Mouse (Mus musculus): ENCODE results near the gene Pef1. TPM values are rescaled to one million over a fixed set of nuclear protein-coding genes. Genes with fewer than 3 reads are reported as not detected.

The Pef1 gene
- polyA plus RNA-seq, 1 experiment from 2014 or later: 65.6 TPM

DNA sequence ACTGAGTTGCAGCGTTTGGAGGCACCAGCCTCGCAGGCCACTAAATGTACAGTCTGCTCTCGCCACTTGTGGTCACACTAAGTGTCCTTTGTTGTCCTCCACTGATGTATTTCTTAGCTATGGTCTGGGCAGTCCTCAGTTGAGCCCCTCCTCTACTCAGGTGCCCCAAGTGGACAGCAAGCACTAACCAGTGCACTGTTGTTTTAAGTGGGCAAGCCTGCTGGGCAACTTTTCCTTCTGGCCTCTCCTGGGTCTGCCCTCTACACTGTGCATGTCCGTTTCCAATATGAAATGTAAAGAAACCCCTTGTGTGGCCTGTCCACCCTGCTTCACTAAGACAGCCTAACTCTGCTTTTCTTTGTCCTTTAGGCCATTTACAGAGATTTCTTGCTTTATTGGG, 21.8 kb downstream of the Pef1 start:
- ATAC-seq (ENCODE audit: low FRiP score): no peak
- H3K4me1 ChIP-seq: no peaks in the 10 kb centered on the region
- H3K36me3 ChIP-seq: peaks cover 47% of the 10 kb centered on the region
- no peaks in the 10 kb centered on the region for H3K9me3 ChIP-seq (replicated peaks)
- H3K27me3 ChIP-seq (replicated peaks): no peaks in the 10 kb centered on the region
- H3K27ac ChIP-seq (replicated peaks): no peak overlapping the region
- no peak overlapping the region for H3K4me2 ChIP-seq
- WGBS: 93% methylated on average over 4 of the region's 4 CpGs
- H3K9ac ChIP-seq (replicated peaks): no peak overlapping the region
- H3K4me3 ChIP-seq (replicated peaks): no peak overlapping the region

- Histone ChIP-seq H3K27me3 (replicated peaks) (no peaks in the 10 kb centered on the region), H3K9ac (replicated peaks) (no peak overlapping the region), H3K9me3 (replicated peaks) (no peaks in the 10 kb centered on the region), H3K27ac (replicated peaks) (no peak overlapping the region), H3K4me1 (no peaks in the 10 kb centered on the region), H3K4me2 (no peak overlapping the region), H3K4me3 (replicated peaks) (no peak overlapping the region), H3K36me3 (peaks cover 47% of the 10 kb centered on the region)
- no peak for ATAC-seq (ENCODE audit: low FRiP score)
- 93% methylated on average over 6 of the region's 6 CpGs for WGBS
These were observed 22.8 kb downstream of the Pef1 start for GRCm38 (mm10) chr4:130125164-130125563.

- H3K9me3 ChIP-seq (replicated peaks): no peaks in the 10 kb centered on the region
- H3K27me3 ChIP-seq (replicated peaks): no peaks in the 10 kb centered on the region
- no peak overlapping the region for H3K4me2 ChIP-seq
- no peak overlapping the region for H3K4me3 ChIP-seq (replicated peaks)
- WGBS: 84% methylated on average over 5 of the region's 5 CpGs
- no peak overlapping the region for H3K9ac ChIP-seq (replicated peaks)
- ATAC-seq (ENCODE audit: low FRiP score): no peak
- peaks cover 47% of the 10 kb centered on the region for H3K36me3 ChIP-seq
- H3K27ac ChIP-seq (replicated peaks): no peak overlapping the region
- H3K4me1 ChIP-seq: no peaks in the 10 kb centered on the region
These were observed 23.6 kb downstream of the Pef1 start for GRCm38 (mm10) chr4:130125935-130126334.

DNA sequence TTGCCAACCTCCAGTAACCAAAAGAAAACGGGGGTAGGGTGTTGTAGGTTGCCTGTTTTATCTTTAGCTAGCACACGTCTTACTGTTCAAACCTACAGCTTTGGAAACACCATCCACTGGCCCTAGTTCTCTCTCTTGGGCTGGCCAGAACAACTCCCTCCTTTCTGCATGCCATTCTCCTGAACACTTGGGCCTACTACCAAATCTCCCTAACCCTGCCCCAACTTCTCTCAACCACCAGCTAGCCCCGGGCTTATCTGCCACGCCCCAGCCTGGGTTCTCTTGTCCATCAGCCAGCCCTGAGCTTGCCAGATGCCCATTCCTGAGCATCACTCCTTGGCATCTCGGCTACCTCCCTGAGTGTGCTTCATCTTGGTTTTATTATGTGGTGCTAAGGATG, 26.5 kb downstream of the Pef1 start:
- Histone ChIP-seq H3K4me3 (replicated peaks) (no peak overlapping the region), H3K27ac (replicated peaks) (no peak overlapping the region), H3K9ac (replicated peaks) (no peak overlapping the region), H3K9me3 (replicated peaks) (no peaks in the 10 kb centered on the region), H3K36me3 (peaks cover 33% of the 10 kb centered on the region), H3K4me2 (no peak overlapping the region), H3K4me1 (no peaks in the 10 kb centered on the region), H3K27me3 (replicated peaks) (no peaks in the 10 kb centered on the region)
- 91% methylated on average over 5 of the region's 5 CpGs for WGBS
- no peak for ATAC-seq (ENCODE audit: low FRiP score)

- 74% methylated on average over 10 of the region's 10 CpGs for WGBS
- no peaks in the 10 kb centered on the region for H3K9me3 ChIP-seq (replicated peaks)
- H3K36me3 ChIP-seq: peaks cover 24% of the 10 kb centered on the region
- H3K4me1 ChIP-seq: no peaks in the 10 kb centered on the region
- no peak overlapping the region for H3K4me3 ChIP-seq (replicated peaks)
- H3K27me3 ChIP-seq (replicated peaks): no peaks in the 10 kb centered on the region
- H3K9ac ChIP-seq (replicated peaks): no peak overlapping the region
- H3K27ac ChIP-seq (replicated peaks): no peak overlapping the region
- H3K4me2 ChIP-seq: no peak overlapping the region
- ATAC-seq (ENCODE audit: low FRiP score): no peak
These were observed 27.7 kb downstream of the Pef1 start for GRCm38 (mm10) chr4:130130082-130130481.

DNA sequence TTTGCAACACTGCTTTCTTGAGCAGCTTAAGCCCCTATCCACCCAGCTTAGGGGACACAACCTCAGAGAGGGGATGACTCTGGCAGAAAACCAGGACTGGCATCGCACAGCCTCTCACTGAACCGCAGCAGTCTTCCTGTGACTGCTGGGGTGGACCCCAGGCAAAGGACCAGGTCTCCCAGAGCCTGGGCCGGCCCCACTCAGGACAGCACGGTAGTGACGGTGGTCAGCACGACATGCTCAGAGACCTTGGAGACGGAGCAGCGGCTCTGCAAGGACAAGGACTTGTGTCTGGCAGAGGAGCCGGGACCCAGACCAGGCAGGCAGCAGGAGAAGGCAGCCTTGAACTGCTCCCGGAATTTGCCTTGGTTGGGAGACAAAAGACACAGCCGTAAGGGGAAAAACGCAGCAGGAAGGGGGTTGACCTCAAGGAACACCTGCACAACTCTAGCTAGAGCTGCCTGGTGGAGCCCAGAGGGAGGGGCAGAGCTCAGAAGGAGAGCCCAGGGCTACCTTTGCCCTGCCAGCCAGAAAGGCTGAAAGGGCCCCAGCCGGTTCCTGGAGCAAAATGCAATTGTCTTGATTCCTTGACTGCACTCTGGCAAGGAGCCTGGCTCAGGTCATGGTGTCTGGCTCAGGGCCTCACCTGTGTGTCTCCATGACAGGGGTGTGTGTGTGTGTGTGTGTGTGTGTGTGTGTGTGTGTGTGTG, 28.4 kb downstream of the Pef1 start:
- Histone ChIP-seq H3K36me3 (peaks cover 17% of the 10 kb centered on the region), H3K4me1 (no peaks in the 10 kb centered on the region), H3K9ac (replicated peaks) (no peak overlapping the region), H3K27me3 (replicated peaks) (no peaks in the 10 kb centered on the region), H3K4me2 (no peak overlapping the region), H3K27ac (replicated peaks) (no peak overlapping the region), H3K4me3 (replicated peaks) (no peak overlapping the region), H3K9me3 (replicated peaks) (no peaks in the 10 kb centered on the region)
- no peak for ATAC-seq (ENCODE audit: low FRiP score)
- 52% methylated on average over 13 of the region's 13 CpGs for WGBS

- Histone ChIP-seq H3K4me3 (replicated peaks) (no peak overlapping the region), H3K36me3 (peaks cover 9% of the 10 kb centered on the region; the same call in 1 of the 2 replicates), H3K9ac (replicated peaks) (no peak overlapping the region), H3K4me2 (no peak overlapping the region), H3K9me3 (replicated peaks) (no peaks in the 10 kb centered on the region), H3K27ac (replicated peaks) (no peak overlapping the region), H3K27me3 (replicated peaks) (peaks cover 5% of the 10 kb centered on the region), H3K4me1 (no peaks in the 10 kb centered on the region)
- 87% methylated on average over 7 of the region's 7 CpGs for WGBS
- ATAC-seq (ENCODE audit: low FRiP score): no peak
These were observed 29.2 kb downstream of the Pef1 start for GRCm38 (mm10) chr4:130131448-130132105.

- no peak overlapping the region for H3K27ac ChIP-seq (replicated peaks)
- ATAC-seq (ENCODE audit: low FRiP score): no peak
- whole genome bisulfite sequencing: 61% methylated on average over 6 of the region's 6 CpGs
- H3K4me3 ChIP-seq (replicated peaks): no peak overlapping the region
- no peaks in the 10 kb centered on the region for H3K9me3 ChIP-seq (replicated peaks)
- H3K9ac ChIP-seq (replicated peaks): no peak overlapping the region
- no peaks in the 10 kb centered on the region for H3K36me3 ChIP-seq
- peaks cover 21% of the 10 kb centered on the region for H3K27me3 ChIP-seq (replicated peaks)
- H3K4me2 ChIP-seq: no peak overlapping the region
- H3K4me1 ChIP-seq: peaks cover 4% of the 10 kb centered on the region
These were observed 31.0 kb downstream of the Pef1 start for GRCm38 (mm10) chr4:130133399-130133798.

DNA sequence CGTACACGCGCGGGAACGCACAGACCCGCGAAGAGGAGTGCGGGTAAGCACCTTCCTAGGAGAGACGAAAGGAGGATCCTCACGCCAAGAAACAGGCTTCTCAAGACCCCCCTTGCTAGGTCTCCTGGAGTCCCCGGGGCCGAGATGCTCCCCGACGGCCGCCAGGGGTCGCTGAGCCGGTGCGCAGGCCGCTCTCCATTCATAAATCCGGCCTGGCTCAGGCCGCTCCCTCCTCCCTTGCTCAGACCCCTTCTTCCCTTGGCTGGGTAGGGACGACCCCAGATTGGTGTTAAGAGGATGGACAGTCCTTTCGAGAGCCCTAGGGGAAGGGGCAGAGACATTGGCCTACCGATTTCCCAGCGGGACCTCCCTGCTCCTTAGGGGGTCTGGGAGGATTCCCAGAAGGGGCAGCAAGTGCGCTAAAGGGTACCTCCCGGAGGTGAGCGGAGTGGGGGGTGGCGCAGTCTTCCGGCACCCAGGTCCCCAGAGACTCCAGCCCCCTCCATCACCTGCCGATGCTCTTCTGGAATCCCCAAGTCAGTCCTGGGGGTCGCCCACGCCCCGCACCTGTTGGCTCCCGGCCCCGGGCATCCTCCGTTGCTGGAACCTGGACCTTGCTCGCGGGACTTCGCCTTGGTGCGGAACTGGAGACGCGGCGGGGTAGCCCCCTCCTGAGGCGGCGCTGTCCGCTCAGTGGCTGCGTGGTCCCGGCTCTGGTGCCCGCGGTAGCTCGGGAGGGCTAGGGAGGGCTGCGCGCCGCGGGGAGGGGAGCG, 36.3 kb downstream of the Pef1 start:
- H3K36me3 ChIP-seq: no peaks in the 10 kb centered on the region
- under 1% methylated on average over 56 of the region's 57 CpGs for WGBS
- H3K27ac ChIP-seq (replicated peaks): no peak overlapping the region
- H3K4me1 ChIP-seq: peaks cover 25% of the 10 kb centered on the region
- peak overlapping the region; percentile 96 for H3K4me2 ChIP-seq
- H3K9me3 ChIP-seq (replicated peaks): no peaks in the 10 kb centered on the region
- peak; percentile 76 for ATAC-seq (ENCODE audit: low FRiP score)
- H3K9ac ChIP-seq (replicated peaks): peak overlapping the region; percentile 42
- peaks cover 49% of the 10 kb centered on the region for H3K27me3 ChIP-seq (replicated peaks)
- H3K4me3 ChIP-seq (replicated peaks): peak overlapping the region; percentile 47

DNA sequence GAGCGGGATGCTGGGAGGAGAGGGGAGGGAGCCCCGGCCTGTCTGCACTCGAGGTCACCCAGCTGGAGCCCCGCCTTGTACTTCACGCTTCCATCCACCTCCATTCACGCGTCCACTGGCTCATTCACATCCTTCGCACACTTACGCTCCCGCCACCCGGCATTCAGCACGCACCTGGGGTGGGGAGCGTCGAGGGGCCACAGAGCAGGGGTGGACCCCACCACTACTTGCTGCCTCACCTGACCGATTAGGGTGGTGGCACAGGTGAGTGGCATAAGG, 36.8 kb downstream of the Pef1 start, which contains the start of gene Hcrtr1:
Gene Hcrtr1, minus strand, starts transcription at position 146 of the 279 bp plus-strand sequence.
- 0% methylated on average over 13 of the region's 15 CpGs for WGBS
- Histone ChIP-seq H3K4me2 (peak within 1 kb of the TSS; percentile 96), H3K27ac (replicated peaks) (no peak within 1 kb of the TSS), H3K36me3 (no peaks in the 10 kb centered on the region), H3K9me3 (replicated peaks) (no peaks in the 10 kb centered on the region), H3K4me1 (peaks cover 25% of the 10 kb centered on the region), H3K9ac (replicated peaks) (peak within 1 kb of the TSS; percentile 42), H3K27me3 (replicated peaks) (peaks cover 49% of the 10 kb centered on the region), H3K4me3 (replicated peaks) (peak within 1 kb of the TSS; percentile 47)
- ATAC-seq (ENCODE audit: low FRiP score): no peak

- Histone ChIP-seq H3K9ac (replicated peaks) (no peak overlapping the region), H3K27ac (replicated peaks) (no peak overlapping the region; the same call in 1 of the 2 replicates), H3K4me2 (no peak overlapping the region), H3K4me1 (peaks cover 25% of the 10 kb centered on the region), H3K27me3 (replicated peaks) (peaks cover 49% of the 10 kb centered on the region), H3K9me3 (replicated peaks) (no peaks in the 10 kb centered on the region), H3K36me3 (no peaks in the 10 kb centered on the region), H3K4me3 (replicated peaks) (no peak overlapping the region)
- ATAC-seq (ENCODE audit: low FRiP score): peak; percentile 22; the same call in 1 of the 2 replicates
- 32% methylated on average over 9 of the region's 9 CpGs for WGBS
These were observed 38.6 kb downstream of the Pef1 start for GRCm38 (mm10) chr4:130140992-130141402.

GRCm38 (mm10) chr4:130141786-130142185, 39.4 kb downstream of the Pef1 start:
- 28% methylated on average over 3 of the region's 3 CpGs for WGBS
- peaks cover 41% of the 10 kb centered on the region for H3K27me3 ChIP-seq (replicated peaks)

More at GRCm38 (mm10) chr4:130141786-130142185, 39.4 kb downstream of the Pef1 start:
- H3K4me1 ChIP-seq: peaks cover 25% of the 10 kb centered on the region
- no peak overlapping the region for H3K4me2 ChIP-seq
- H3K9ac ChIP-seq (replicated peaks): no peak overlapping the region
- no peak overlapping the region for H3K4me3 ChIP-seq (replicated peaks)
- H3K36me3 ChIP-seq: no peaks in the 10 kb centered on the region
- no peak overlapping the region for H3K27ac ChIP-seq (replicated peaks)
- ATAC-seq (ENCODE audit: low FRiP score): no peak
- no peaks in the 10 kb centered on the region for H3K9me3 ChIP-seq (replicated peaks)
